8 mouse cellular contexts compared by ENCODE assay signal in genomic region chr19:7481541-7482265, GRCm38 (mm10). TPM values are rescaled to one million over a fixed set of nuclear protein-coding genes. Genes with fewer than 3 reads are reported as not detected.
A peak's percentile ranks its signal among the peaks of the same experiment; 100 is the strongest.
DNase-seq lines count a peak whose midpoint lies in the region; ATAC-seq lines count a peak whose summit lies in the region.

No protein-coding gene starts in this region.

- H3K27me3 ChIP-seq in embryonic facial prominence, embryonic 13.5 days: no peaks in the 10 kb centered on the region
- H3K27me3 ChIP-seq in hindbrain, embryonic 10.5 days (ENCODE audit: insufficient read depth, poor library complexity, severe bottlenecking): no peaks in the 10 kb centered on the region
- no peaks in the 10 kb centered on the region for H3K27me3 ChIP-seq in midbrain, embryonic 11.5 days (ENCODE audit: control insufficient read depth, insufficient read depth, low read length)
- no peaks in the 10 kb centered on the region for H3K27me3 ChIP-seq in stomach, embryonic 16.5 days (ENCODE audit: control insufficient read depth, insufficient read depth, low read length)

- 4% methylated on average over 12 of the region's 12 CpGs for WGBS in embryonic facial prominence, embryonic 13.5 days
- 5% methylated on average over 12 of the region's 12 CpGs for WGBS in hindbrain, embryonic 10.5 days
- WGBS in midbrain, embryonic 11.5 days: 4% methylated on average over 12 of the region's 12 CpGs
- WGBS in stomach, embryonic 16.5 days: 7% methylated on average over 12 of the region's 12 CpGs

- H3K9ac ChIP-seq in embryonic facial prominence, embryonic 13.5 days: peak overlapping the region; percentile 96
- peak overlapping the region; percentile 98 for H3K9ac ChIP-seq in midbrain, embryonic 11.5 days (ENCODE audit: low read length)
- H3K9ac ChIP-seq in stomach, embryonic 16.5 days (ENCODE audit: low read length): peak overlapping the region; percentile 58

- peak; percentile 35 for DNase-seq in CD4-positive, CD25-positive, alpha-beta regulatory T cell, adult 2 months (ENCODE audit: low read depth, low spot score)
- peak; percentile 32 for DNase-seq in adrenal gland, adult 8-10 months
- DNase-seq in hindbrain, embryonic 10.5 days (ENCODE audit: low spot score): peak; percentile 70
- DNase-seq in left cerebral cortex, adult 18-20 months (ENCODE audit: low spot score in 2 of 2): peak; percentile 47 to 60
- DNase-seq in midbrain, embryonic 11.5 days (ENCODE audit: low spot score, missing footprints): peak; percentile 95

- H3K4me1 ChIP-seq in embryonic facial prominence, embryonic 13.5 days: peaks cover 15% of the 10 kb centered on the region
- peaks cover 22% of the 10 kb centered on the region for H3K4me1 ChIP-seq in hindbrain, embryonic 10.5 days (replicated peaks)
- peaks cover 10% of the 10 kb centered on the region for H3K4me1 ChIP-seq in midbrain, embryonic 11.5 days (ENCODE audit: control insufficient read depth, insufficient read depth, low read length)
- peaks cover 3% of the 10 kb centered on the region for H3K4me1 ChIP-seq in stomach, embryonic 16.5 days (ENCODE audit: control insufficient read depth, insufficient read depth, low read length)

- H3K4me2 ChIP-seq in embryonic facial prominence, embryonic 13.5 days: peak overlapping the region; percentile 73
- peak overlapping the region; percentile 70 for H3K4me2 ChIP-seq in midbrain, embryonic 11.5 days
- H3K4me2 ChIP-seq in stomach, embryonic 16.5 days (ENCODE audit: low read depth, low read length): peak overlapping the region; percentile 61

- H3K4me3 ChIP-seq in embryonic facial prominence, embryonic 13.5 days: peak overlapping the region; percentile 96
- peak overlapping the region; percentile 97 for H3K4me3 ChIP-seq in hindbrain, embryonic 10.5 days
- H3K4me3 ChIP-seq in midbrain, embryonic 11.5 days (ENCODE audit: low read depth, low read length): peak overlapping the region; percentile 97
- peak overlapping the region; percentile 99 for H3K4me3 ChIP-seq in stomach, embryonic 16.5 days (replicated peaks; ENCODE audit: low read length)

- peaks cover 5% of the 10 kb centered on the region; the same call in 1 of the 2 replicates for H3K36me3 ChIP-seq in embryonic facial prominence, embryonic 13.5 days
- peaks cover 22% of the 10 kb centered on the region for H3K36me3 ChIP-seq in hindbrain, embryonic 10.5 days
- peaks cover 2% of the 10 kb centered on the region; the same call in 1 of the 2 replicates for H3K36me3 ChIP-seq in midbrain, embryonic 11.5 days (ENCODE audit: control insufficient read depth, insufficient read depth, low read length)
- no peaks in the 10 kb centered on the region for H3K36me3 ChIP-seq in stomach, embryonic 16.5 days (ENCODE audit: control insufficient read depth, insufficient read depth, low read length)

- H3K9me3 ChIP-seq in embryonic facial prominence, embryonic 13.5 days: no peaks in the 10 kb centered on the region
- H3K9me3 ChIP-seq in hindbrain, embryonic 10.5 days: no peaks in the 10 kb centered on the region
- H3K9me3 ChIP-seq in midbrain, embryonic 11.5 days (ENCODE audit: control insufficient read depth, low read length): no peaks in the 10 kb centered on the region
- no peaks in the 10 kb centered on the region for H3K9me3 ChIP-seq in stomach, embryonic 16.5 days (replicated peaks; ENCODE audit: control insufficient read depth, low read length)

- H3K27ac ChIP-seq in embryonic facial prominence, embryonic 13.5 days: peak overlapping the region; percentile 82
- peak overlapping the region; percentile 99 for H3K27ac ChIP-seq in hindbrain, embryonic 10.5 days
- peak overlapping the region; percentile 100 for H3K27ac ChIP-seq in midbrain, embryonic 11.5 days (ENCODE audit: low read depth, low read length)
- peak overlapping the region; percentile 22 for H3K27ac ChIP-seq in stomach, embryonic 16.5 days (ENCODE audit: low read length)

- ATAC-seq in CD4-positive, CD25-positive, alpha-beta regulatory T cell, adult 4 months: no peak
- ATAC-seq in embryonic facial prominence, embryonic 13.5 days (ENCODE audit: insufficient number of reproducible peaks, insufficient read depth, low FRiP score, low TSS enrichment, low read depth): no peak
- ATAC-seq in midbrain, embryonic 11.5 days (ENCODE audit: low FRiP score): peak; percentile 51
- ATAC-seq in stomach, embryonic 16.5 days (ENCODE audit: insufficient read depth, low FRiP score): no peak

RNA-seq across cellular contexts. Expression of gene Rtn3, which starts 1.4 kb away (rescaled TPM):
- polyA plus RNA-seq in CD4-positive, CD25-positive, alpha-beta regulatory T cell, adult 4 months (2017; shearing (Covaris generic)): 10 to 100 TPM; 26.8 to 33.7 TPM
- 100 to 1,000 TPM; 117 to 159 (median 137) TPM for total RNA-seq in adrenal gland, adult 8-10 months (2022)
- polyA plus RNA-seq in embryonic facial prominence, embryonic 13.5 days (2015; fragmentation: Nextera tagmentation; extraction: Ambion mirVana): 104 and 112 TPM in 2 replicates
- polyA plus RNA-seq in hindbrain, embryonic 10.5 days (2016; fragmentation: Nextera tagmentation; extraction: Ambion mirVana): 256 and 280 TPM in 2 replicates
- total RNA-seq in left cerebral cortex, adult 18-20 months (2021): 100 to 1,000 TPM; 828 to 858 TPM
- polyA plus RNA-seq in midbrain, embryonic 11.5 days (2014; fragmentation: Nextera tagmentation; extraction: Ambion mirVana): 371 and 383 TPM in 2 replicates
- 132 and 139 TPM in 2 replicates for polyA plus RNA-seq in stomach, embryonic 16.5 days (2015; fragmentation: Nextera tagmentation; extraction: Ambion mirVana)

RNA-seq across cellular contexts. Expression of gene Atl3, which starts 12.1 kb away (rescaled TPM):
- polyA plus RNA-seq in CD4-positive, CD25-positive, alpha-beta regulatory T cell, adult 4 months (2017; shearing (Covaris generic)): 10 to 100 TPM; 20.8 to 22.4 TPM
- total RNA-seq in adrenal gland, adult 8-10 months (2022): 100 to 1,000 TPM; 126 to 140 (median 136) TPM
- polyA plus RNA-seq in embryonic facial prominence, embryonic 13.5 days (2015; fragmentation: Nextera tagmentation; extraction: Ambion mirVana): 13.5 and 17.5 TPM in 2 replicates
- polyA plus RNA-seq in hindbrain, embryonic 10.5 days (2016; fragmentation: Nextera tagmentation; extraction: Ambion mirVana): 4.6 and 7.2 TPM in 2 replicates
- 10 to 100 TPM; 22.2 to 23.5 TPM for total RNA-seq in left cerebral cortex, adult 18-20 months (2021)
- polyA plus RNA-seq in midbrain, embryonic 11.5 days (2014; fragmentation: Nextera tagmentation; extraction: Ambion mirVana): 6.3 and 8.5 TPM in 2 replicates
- polyA plus RNA-seq in stomach, embryonic 16.5 days (2015; fragmentation: Nextera tagmentation; extraction: Ambion mirVana): 14.0 and 16.2 TPM in 2 replicates

Comparison
In these comparisons a context has a peak if more than half of its experiments do, and no peak if none do; other contexts are left out.
1. DNase-seq: peak in every context shown above with its lines; median percentile 95 in midbrain, embryonic 11.5 days; 70 in hindbrain, embryonic 10.5 days; 54 in left cerebral cortex, adult 18-20 months; 35 in CD4-positive, CD25-positive, alpha-beta regulatory T cell, adult 2 months; 32 in adrenal gland, adult 8-10 months.
2. H3K27ac ChIP-seq: peak in every context shown above with its lines; median percentile 100 in midbrain, embryonic 11.5 days; 99 in hindbrain, embryonic 10.5 days; 82 in embryonic facial prominence, embryonic 13.5 days; 22 in stomach, embryonic 16.5 days.